Mouse (Mus musculus): ENCODE measurements at regions not wholly inside any gene's neighbourhood (a gene's known extent, or its start where the extent isn't known, plus 50 kb on each side); places are given as distances from the start of the nearest gene placed in this dataset.

DNA sequence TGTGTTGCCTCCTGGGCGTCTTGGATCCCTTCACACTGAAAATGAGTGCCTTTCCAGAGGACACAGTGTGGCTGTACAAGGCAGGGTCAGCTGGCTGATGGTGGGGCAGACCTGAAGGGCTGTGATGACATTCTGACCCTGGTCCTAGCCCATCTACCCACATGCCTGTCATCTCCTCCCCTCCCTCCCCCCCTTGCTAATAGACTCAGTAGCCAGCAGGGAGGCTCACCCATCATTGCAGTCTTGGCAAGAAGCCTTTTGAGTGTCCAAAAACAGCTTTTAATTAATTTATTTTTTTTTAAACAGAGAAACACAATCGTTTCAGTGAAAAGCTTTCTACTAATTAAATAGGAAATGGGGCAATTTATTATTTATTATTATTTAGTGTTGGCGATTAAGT lies 67.0 kb upstream of the Ssx2ip start:
- no peak for DNase-seq (ENCODE audit: low spot score in 2 of 2)

DNA sequence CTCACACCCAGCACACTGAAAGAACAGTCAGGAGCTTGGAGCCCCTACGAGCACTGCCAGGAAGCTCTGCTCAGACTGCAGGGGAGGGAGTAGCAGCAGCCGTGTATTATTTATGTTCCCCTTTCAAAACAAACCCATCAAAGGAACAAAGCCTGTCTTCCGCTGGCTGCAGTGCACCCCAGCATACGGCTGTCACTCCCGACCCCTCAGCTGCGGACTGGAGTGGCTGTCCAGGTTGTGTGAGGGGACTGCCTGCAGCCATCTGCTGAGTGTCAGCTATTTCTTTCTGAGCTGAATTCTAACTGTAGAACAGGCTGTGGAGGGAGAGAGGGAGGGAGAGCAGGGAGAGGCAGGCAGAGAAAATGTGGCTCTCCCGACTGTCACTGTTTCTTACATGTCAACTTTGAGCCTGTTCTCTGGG lies 66.6 kb upstream of the Ssx2ip start:
- DNase-seq (ENCODE audit: low spot score in 2 of 2): peak; percentile 29 to 36

DNA sequence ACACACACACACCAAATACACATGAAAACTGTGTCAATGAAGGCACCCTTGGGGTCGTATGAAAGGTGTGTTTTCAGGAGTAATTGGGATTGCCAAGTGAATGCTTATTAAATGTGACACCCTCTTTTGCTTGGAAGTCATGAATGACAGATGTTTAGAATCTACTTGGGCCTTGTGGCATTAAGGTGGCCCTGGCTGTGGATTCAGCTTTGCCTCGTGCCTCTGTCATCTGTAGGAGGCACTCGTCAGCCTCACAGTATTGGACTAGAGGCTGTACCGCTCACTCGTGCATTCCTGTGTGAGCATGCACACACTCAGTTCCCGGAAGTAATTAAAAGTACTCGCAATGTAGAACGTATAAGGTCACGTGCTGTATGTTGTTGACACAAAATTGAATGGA lies 66.0 kb upstream of the Ssx2ip start:
- no peak for DNase-seq (ENCODE audit: low spot score in 2 of 2)

DNA sequence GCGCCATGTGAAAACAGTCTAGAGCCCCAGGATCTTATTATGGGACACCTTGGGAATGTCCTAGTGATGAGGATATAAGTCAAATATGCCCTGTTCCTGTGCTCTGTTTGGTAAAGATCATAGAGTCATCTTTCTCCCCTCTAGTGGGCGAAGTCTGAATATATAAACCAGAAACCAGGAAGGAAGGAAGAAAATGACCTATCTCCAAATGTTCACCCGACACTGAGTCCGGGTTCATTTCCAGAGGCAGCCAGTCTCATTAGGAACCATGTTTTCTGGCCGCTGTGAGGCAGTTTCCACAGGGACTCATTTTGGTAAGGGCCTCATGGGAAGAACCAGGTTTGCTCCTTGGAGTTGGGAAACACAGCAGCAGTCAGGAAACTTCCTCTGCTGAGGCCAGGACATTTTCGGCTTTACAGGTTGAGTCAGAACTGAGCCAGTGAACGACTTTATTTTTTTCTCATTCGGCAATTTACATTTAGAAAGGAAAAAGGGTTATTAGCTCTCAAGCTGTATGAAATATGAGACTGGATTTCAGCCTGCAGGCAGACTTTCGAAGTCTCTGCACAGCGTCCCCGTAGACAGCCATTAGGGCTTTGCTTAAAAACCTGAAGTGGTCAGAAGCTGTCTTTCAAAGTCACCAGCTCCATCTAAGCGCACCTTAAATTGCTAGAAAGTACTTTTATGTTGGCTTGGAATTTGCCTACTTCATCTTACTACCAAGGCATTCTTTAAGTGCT lies 64.0 kb upstream of the Ssx2ip start:
- no peak for DNase-seq (ENCODE audit: low spot score in 2 of 2)

DNA sequence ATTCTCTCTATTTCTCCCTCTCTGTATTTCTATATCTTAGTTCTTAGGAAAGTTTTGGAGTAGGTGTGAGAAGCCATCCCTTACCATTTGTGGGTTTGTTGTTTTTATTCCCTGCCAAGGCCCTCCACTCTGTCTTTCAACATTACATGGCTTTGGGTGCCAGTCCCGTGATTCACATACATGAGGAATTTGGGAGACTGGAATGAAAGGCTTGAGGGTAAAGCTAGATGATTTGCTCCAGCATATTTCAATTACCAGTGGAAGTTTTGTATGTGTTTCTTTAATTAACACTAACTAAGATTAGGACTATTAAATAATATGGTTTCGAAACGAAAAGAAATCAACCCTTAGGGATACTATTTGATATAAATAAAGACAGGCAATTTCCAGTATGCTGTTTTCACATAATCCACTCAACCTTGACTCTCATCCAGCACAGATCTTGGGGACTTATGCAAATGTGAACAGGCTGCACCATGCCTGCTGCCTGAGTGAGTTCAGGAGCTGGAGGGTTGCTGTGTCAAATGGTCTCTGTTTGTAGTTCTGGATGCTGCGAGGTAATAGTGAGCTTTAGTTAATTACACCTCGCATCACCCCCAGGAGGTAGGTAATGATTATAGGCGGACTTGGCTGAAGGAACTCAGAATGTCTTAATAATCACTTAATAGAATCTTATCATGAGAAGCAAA lies 62.6 kb upstream of the Ssx2ip start:
- DNase-seq (ENCODE audit: low spot score in 2 of 2): no peak

DNA sequence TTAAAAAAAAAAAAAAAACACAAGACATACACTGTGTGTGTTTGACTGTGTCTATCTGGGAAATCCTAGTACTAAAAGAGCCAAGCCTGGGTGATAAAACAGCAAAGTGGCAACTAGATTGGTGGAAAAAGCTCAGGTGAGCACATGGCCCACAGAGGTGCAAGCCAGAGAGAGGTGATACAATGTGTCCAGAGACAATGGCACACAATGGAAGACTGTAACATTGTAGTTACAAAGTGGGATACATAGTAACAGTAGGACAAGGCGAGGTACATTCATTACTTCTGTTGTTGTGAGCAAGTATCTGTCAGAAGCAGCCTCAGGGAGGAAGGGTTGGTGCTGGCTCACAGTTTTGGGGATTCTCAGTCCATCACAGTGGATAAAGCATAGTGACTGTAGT lies 61.7 kb upstream of the Ssx2ip start:
- no peak for DNase-seq (ENCODE audit: low spot score in 2 of 2)

DNA sequence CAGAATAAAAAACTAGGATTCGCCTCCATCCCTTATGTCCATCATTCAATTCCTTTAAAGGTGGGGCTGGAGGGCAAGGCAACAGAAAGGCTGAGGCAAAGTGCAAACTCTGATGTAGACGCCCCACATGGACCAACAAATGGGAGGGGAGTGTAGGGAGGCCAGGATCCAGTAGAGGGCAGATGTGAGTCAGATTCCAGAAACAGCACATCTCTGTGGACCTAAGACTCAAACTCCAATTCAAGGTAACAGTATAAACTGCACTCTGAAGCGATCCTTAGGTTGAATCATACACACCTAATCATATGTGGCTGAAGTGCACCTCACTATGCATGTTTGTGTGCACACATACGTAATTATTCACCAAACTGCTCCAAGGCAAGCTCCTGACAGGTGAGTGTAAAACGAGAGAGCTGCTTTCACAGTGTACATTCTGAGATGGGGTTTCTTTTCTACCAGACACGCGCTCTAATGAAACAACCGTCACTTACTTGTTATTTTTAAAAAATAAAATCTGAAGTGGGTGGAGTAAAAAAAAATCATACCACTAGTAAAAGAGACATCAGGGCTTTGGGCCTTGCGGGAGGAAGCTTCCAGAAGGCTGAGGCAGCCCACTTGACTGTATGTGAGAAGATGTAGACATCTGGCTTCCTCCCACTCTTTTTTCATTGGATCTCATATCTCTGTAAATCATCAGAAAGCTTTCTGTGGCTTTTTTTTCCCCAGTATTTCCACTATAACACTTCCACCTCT lies 60.6 kb upstream of the Ssx2ip start:
- DNase-seq (ENCODE audit: low spot score in 2 of 2): peak; percentile 52 to 63

DNA sequence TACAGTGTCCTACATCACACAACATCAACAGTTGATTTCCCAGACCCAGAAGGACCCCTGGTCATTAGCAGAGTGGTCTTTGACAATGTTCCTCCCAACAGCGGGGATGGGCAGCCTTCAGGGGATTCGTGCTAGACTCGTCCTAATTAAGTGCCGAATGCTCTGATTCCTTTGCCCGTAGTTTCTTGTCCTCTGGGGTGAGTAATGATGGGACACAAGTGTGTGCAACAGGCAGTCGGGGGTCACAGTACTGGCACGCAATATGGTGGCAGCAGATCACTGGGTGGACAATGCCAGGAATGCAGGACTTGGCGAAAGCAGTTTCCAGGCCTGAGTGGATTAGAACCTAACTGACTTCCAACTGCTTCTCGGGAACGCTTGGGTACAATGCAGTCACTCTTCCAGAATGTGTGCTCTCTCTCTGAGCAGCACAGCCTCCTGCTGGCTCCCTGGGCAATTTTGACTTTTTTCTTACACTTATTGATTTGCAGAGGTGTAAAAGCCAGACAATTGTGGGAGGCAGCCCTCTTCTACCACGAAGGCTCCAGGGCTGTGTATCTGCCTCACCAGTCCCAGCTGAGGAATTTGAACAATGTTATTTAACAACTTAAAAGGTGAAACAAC lies 59.9 kb upstream of the Ssx2ip start:
- DNase-seq (ENCODE audit: low spot score in 2 of 2): no peak

DNA sequence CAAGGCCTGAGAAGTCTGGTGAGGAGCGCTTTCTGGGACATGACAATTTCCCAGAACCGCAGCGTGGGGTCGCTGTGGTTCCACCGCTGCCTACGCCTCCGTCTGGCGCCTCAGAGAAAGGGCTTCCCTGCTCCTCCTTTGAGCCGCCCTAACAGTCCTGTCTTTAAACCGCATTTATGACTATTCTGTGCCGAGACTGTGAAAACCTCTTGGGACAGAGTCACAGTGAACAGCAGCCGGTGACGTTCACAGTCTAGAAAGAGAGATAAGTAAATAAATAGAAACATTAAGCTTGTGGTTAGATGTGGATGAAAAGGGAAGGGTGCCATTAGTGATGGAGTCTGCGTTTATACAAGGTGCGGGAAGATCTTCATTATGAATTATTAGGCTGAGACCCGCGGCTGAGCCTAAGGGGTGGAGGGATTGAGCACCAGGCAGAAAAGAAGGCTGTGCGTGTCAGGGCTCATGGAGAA lies 59.1 kb upstream of the Ssx2ip start:
- DNase-seq (ENCODE audit: low spot score in 2 of 2): peak; percentile 44 to 46

DNA sequence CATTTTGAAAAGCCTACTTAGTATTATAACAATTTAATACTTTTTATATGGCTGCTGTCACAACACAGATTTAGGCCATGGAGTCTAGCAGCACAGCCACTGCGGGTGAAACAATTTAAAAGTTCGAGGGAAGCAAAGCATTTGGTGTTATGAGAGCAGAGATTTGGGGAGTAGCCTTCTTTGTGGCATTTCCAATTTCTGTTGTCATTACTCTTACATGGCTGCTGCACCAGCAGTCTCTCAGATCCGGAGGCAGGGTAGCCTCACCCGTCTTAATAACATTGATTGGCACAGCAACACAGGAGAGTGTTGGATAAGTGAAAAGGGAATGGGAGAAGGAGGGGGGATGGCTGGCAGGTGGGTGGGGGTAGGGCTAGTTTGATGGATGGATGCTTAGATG lies 58.5 kb upstream of the Ssx2ip start:
- no peak for DNase-seq (ENCODE audit: low spot score in 2 of 2)

DNA sequence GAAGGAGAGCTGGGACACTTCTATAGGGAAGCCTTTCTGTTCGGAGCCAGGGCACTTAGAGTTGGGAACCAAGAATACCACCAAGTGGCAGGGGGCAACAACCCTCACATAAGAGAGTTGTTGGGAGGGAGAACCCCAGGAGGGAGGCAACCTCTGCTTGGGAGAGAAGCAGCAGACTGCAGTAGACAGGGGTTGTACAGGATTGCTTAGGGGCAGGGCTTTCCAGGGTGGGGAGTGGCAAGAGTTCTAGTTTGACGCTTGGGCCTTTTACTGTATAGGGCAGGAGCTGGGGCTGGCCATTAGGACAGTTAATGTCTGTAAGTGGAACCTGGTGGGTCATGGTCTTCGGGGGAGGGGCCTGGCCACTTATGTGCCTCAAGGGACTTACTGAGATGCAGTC lies 57.1 kb upstream of the Ssx2ip start:
- DNase-seq (ENCODE audit: low spot score in 2 of 2): no peak

DNA sequence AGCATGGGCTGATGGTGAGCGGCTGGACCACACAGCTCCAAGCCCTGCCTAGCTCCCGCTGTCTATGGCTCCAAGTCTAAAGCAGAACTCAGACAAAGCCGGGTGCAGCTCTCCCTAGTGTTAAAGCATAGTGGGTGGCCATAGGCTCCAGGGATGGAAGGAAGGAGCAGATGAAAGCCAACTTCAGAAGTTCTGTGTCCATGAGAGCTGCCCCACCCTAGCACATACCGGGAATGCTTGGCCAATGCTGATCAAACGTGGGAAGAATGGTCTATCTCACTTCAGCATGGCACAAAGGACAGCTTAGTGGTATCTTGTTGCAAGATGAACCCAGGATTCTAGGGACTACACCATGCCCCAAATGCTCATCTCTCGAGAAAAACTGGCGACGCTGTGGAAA lies 55.5 kb upstream of the Ssx2ip start:
- DNase-seq (ENCODE audit: low spot score in 2 of 2): no peak

DNA sequence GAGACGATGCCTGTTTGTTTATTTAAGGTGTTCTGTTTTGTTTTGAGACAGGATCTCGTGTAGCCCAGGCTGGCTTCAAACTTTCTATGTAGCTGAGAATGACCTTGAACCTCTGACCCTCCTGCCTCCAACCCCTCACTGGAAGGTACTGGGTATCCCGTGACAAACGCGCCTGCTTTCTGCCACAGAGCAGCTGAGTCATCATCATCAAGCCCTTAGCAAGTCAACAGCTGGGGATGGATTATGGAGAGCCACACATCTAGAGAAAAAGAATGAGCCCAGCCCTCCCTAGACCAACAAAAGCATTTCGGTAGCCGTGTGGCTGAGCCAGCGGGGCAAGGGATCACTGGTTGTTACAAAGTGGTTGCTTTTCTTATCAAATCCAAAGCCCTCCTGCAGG lies 55.0 kb upstream of the Ssx2ip start:
- DNase-seq (ENCODE audit: low spot score in 2 of 2): no peak

DNA sequence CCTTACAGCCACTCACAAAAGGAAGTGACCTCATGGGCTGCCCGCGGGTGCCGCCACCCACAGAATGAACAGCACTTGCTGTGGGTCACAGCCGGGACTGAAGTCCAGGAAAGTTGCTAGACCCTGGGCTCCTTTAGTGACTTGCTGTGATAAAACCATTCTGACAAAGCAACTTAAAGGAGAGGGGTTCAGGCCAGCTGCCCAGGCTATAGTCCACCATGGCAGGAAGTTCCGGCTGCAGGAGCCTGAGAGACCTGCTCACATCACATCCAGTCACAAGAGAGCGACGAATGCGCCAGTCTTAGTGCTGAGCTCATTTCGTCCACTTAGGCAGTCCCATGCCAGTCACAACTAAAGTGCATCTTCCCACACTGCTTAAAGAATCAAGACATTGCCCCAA lies 54.3 kb upstream of the Ssx2ip start:
- no peak for DNase-seq (ENCODE audit: low spot score in 2 of 2)

DNA sequence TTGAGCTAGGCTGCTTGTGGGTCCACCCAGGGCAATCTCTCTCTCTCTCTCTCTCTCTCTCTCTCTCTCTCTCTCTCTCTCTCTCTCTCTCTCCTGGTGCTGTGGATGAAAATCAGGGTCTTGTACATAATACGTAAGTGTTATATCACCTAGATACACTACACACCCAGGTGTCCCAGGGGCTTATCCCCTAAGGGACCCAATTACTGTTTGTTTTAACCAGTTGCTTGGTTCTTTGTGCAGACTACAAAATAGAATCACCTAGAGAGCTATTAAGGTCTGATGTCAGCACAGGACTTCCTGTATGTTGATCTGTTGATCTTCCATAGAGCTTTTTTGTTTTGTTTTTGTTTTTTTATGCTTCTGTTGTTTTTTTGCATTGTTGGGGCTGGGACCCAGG lies 53.0 kb upstream of the Ssx2ip start:
- DNase-seq (ENCODE audit: low spot score in 2 of 2): no peak

DNA sequence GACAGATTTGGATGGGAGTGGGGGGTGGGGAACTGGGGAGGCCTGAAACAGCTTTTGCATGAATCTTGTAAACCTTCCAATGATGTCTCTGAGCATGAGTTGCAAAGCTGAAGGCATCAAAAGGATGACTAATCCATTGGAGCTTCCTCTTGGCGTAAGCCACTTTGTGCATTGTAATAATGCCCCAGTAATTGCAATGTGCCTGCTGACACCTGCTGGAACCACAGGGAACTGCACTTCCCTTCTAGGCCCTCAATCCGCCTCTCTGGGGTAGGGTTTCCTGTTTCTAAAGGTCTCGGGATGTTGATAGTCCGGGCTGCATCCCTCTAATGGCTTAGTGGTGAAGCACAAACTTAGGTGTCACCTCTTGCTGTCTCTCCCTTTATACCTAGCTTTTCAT lies 52.3 kb upstream of the Ssx2ip start:
- DNase-seq (ENCODE audit: low spot score in 2 of 2): no peak

DNA sequence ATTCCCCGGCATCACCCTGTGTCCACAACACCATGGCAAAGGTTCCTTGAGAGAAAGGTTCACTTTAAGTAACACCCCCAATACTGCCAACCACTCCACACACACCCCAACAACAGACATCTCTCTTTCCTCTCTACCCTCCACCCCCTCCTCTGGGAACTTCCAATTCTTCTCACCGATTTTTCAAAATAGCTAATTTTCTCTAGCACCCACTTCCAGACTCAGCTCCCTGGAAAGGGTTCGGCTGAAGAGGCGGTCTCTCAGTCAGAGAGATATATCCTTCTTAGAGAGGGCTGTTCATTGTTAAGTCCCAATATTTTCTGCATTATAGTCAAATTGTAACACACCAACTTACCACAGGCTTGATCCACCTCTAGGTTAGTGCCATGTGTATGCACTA lies 50.5 kb upstream of the Ssx2ip start:
- no peak for DNase-seq (ENCODE audit: low spot score in 2 of 2)
